Mouse (Mus musculus) kidney, adult 8-10 months (tissue): ENCODE results near the gene Tm4sf4.

ENCODE experiments used
- DNase-seq, 2 experiments: peaks; one replicate each; pipeline ENCODE4 v3.0.0; 2022

The Tm4sf4 gene

DNA sequence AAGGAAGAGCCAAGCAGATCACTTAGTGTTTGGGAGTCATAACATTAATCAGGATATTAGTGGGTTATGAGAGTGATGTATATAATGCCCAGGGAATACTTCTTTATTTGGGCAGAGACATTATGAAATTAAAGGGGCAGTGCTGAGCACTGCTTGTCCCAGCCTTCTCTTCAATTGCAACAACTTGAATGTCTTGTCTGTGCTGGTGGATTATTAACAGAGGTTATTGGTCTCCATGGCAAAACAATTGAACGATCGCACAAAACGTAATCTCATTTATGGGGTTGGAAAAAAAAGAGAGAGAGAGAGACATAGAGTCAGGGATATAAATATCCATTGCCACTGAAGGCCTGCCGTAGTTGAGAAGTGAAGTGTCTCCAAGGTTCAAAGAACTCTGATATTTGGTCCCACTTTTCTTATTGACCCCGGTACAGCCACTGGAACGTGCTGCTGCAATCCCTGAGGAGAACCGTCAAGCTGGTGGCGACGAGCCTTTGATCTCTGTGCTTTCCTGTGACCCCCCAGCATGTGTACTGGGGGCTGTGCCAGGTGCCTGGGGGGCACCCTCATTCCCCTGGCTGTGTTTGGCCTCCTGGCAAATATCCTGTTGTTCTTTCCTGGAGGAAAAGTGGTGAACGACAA lies at the start of gene Tm4sf4:
TSS of gene Tm4sf4 (plus strand) at position 226 of the 642 bp plus-strand sequence.
- no peak for DNase-seq

DNA sequence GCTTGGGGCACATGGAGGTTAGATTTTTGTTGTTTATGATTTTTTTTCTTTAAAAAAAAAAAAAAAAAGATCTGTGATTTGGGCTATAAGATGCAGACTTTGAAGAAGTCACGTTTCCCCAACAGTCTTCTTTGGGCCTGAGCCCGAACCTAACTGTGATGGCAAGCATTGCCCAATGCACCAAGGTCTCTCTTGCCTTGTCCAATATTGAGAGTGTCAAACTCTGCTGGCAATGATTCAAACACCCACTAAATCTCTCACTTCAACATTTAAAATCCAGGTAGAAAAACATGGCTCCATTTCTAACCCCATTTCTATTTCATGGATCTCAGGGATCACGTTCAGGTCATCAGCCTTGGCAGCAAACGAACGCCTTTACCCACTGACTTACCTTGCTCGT lies 38.7 kb upstream of the Tm4sf4 start:
- DNase-seq: no peak

DNA sequence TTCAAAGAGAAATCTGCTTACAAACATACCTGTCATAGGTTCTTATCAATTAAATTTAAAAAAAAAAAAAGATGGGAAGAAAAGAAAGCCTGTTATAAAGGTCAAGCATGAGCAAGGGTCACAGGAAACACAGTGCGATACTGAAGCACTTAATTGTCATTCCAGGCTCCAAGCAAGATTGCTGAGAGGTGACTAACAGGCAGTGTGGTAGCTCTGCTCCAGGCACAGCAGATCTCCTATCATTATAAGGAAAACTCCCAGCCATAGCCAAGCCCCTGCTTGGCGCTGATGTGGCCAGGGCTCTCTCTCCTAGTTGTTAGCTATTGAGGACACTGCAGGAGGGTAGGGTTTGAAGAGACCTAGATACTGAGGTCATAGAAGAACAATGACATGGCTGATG lies 38.2 kb upstream of the Tm4sf4 start:
- no peak for DNase-seq

DNA sequence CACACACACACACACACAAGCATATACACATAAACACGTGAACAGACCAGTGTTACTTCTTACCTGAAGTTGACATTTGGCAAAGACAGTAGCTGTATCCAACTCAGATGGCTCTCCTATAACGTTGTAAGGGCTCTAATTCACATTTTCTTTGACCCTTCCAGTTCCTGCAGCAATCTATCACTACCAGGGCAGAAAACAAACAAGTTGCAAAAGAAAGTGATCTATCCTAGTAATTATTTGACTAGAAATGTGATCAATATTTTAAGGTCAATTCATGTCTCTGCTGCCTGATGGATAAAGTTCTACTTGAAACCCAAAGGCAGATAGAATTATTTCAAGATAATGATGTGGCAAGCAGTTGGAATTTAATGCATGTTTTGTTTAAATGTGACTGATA lies 37.5 kb upstream of the Tm4sf4 start:
- no peak for DNase-seq

DNA sequence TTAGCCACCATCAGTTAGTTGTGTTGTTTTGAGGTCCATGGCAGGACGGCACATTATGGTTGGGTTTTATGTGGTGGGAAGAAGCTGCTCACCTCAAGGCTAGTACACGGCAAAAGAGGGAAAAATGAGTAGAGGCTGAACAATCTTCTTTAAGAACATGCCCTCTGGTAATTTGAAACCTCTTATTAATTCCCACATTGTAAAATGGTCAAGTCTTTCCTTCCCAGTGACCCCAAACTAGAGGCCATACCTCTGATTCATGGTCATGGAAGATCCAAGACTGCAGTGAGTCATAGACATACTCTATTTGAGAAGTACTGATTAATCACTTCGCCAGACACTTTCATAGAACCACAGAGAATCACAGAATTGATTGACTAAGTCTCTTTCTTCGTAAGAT lies 13.6 kb upstream of the Tm4sf4 start:
- no peak for DNase-seq

DNA sequence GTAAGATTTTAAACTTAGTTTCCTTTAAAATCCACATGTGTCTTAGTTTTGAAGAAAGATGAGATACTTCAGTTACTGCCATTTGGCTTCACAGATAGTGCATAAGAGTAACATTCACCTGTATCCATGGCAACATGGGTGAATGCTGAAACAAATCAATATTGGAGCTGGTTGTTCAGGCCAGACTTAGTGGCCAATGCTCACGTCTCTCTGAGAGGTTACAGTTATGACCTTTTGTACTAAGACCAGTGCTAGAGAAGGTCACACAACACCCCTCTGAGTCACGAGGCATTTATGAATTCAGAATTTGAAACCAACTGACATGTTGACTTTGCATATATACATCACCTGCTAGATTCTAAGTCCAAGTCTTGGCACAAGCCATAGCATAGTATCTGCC lies 4.9 kb upstream of the Tm4sf4 start:
- no peak for DNase-seq

DNA sequence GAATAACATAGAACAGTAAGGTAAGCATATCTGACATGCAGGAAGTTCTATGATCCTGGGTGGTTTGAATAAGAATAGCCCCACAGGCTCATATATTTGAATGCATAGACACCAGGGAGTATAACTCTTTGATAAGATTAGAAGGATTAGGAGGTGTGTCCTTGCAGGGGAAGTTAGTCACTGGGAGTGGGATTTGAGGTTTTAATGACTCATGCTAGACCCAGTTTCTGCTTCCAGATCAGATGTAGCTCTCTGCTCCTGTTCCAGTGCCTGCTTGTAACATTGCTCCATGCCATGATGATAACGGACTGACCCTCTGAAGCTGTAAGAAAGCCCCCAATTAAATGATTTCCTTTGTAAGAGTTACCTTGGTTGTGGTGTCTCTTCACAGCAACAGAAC lies 4.5 kb upstream of the Tm4sf4 start:
- no peak for DNase-seq

DNA sequence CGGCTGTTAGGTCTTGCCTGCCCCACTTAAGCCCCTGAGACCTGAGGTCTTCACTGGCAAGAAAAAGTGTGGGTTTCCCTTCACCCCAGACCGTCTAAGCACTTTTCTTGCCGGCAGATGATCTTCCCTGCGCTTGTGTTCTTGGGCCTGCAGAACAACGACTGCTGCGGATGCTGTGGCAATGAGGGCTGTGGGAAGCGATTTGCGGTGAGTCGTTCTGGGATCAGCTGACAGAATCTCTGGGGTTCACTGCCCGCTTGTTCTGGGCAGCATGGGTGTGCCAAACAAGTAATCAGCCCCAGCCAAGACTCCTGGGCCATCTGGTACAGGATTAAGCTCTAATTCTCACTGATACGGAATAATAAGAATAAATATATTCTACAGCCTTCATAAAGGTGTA lies 1.2 kb downstream of the Tm4sf4 start:
- no peak for DNase-seq

DNA sequence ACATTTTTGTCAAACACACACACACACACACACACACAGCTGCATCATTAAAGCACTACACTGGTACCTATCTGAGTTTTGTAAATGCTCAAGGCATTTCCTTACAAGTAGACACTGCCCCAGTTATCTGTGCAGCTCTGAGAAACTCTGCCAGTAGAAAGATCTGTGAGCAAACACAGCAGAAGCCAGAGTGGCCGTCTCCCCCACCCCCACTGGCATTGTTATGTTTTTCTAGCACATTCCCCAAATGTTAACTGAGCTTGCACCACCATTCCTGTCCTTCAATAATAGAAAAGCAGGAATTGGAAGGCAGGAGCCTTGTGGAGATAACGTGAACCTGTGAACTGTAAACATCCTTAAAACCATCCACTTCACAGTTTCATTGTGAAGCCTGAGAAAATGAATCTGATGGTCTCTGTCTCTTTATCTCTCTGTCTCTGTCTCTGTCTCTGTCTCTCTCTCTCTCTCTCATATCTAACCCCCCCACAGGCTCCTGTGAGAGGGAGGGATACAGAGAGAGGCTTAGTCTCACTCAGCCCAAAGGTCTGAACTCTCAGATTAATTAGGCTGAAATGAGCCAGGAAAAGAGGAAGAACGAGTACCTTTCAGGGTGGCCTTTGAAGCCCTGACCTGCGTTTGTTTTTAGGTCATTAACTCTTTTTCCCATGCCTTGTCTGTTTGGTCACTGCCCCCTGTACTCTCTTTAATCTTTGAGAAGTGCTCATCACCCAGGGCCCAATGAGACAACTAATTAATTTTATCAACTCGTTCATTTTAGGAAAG lies 3.8 kb downstream of the Tm4sf4 start:
- no peak for DNase-seq

DNA sequence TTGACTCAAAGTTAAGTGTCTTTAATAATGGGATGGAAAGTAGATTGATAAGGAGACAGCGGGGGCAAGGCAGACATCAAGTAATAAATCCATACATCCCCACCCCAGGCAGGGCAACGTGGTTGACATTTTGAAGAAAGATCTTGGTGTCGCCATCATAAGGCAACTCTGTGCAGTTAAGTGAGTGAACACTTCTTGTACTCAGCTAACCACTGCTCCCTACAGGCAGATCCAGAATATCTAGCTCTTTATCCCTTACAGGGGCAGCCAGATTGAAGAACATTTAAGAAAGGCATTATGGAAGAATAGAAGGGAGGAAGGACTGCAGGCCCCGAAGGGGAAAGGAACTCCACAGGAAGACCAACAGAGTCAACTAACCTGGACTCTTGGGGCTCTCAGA lies 4.4 kb downstream of the Tm4sf4 start:
- peak in 1 of 2 experiments; percentile 35 for DNase-seq

DNA sequence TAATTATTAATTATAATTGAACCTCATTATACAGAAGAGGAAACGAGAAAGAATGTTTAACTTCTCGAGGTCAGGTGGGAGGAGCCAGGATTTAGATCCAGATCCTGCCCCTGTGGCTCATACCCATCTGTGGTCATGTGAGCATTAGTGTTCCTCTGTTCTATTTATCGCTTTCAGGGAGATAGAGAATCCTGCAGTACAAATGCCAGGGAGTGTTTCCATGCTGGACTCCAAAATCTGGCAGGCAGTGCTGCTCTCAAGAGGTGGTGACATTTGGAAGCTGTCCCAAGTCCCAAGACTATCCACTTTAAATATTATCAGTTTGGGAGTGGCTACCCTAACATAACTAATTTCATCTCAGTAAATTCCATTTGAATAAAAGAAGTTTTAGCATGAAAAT lies 6.6 kb downstream of the Tm4sf4 start:
- no peak for DNase-seq

DNA sequence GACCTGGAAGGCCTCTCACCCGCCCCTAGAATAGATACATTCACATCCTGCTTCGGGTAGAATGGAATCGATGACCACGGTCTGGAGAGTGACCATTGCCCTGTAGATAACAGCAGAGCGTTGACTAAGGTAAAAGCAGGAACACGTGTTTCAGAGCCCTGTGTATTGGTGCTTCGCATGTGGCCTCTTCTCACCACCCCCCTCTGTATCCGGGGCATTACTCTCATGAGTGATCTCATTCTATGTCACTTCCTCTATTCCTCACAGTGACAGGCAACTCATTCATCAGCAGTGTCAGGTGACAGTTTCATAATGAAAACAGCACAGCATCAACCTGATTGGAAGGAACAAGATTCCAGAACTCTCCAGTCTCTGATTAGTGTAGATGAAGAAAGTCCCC lies 10.2 kb downstream of the Tm4sf4 start:
- DNase-seq: no peak

DNA sequence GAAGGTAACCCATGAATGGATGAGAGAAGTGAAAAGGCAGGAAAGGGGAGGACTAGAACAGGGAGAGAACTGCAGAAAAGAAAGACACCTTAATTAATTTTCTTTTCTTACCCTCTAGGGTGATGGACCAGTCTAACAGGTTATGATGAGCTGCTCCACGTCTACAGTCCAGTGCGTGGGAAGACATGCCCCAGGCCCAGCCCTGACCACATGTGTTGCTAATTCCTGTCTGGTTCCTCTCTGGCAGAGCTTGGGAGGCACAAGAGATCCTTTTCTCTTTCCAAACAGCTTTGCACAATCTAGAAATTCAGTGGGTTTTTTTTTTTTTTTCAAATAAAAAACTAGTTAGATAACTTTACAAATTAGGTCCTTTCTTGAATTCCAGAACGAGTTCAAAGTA lies 15.8 kb downstream of the Tm4sf4 start:
- DNase-seq: no peak

DNA sequence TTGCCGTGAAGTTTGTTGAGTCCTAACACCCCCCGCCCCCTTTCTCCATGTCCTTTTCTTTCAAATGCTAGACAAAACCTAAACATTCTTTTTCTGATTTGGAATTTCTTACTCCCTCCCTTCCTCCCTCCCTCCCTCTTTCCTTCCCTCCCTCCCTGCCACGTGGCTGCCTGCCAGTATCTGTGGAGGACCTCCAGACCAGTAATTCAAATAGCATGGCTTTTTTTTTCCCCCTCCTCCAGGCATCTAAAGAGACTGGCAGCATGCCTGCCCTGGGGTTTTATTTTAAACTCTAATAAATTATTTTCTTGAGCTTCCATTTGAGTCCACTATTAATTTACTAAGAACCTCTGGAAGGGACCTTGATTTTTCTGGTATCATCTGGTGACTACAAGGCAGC lies 20.6 kb downstream of the Tm4sf4 start:
- DNase-seq: peak; percentile 40 to 65

DNA sequence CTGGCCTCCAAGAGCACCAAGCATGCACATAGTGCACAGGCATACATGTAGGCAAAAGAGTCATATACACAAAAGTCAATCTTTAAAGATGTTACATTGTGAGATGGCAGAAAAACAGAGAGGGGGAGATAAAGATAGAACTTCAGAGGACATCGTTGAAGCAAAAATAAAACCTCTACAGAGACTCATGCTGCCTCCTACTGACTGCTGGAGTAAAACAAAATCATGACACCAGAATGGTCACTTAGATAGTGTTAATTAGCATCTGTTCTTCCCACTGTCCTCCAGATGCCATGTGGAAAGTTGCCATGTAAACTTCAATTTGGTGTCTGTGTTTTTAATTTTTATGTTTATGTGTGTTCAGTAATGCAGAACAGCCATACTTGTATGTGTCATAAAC lies 22.8 kb downstream of the Tm4sf4 start:
- DNase-seq: no peak

DNA sequence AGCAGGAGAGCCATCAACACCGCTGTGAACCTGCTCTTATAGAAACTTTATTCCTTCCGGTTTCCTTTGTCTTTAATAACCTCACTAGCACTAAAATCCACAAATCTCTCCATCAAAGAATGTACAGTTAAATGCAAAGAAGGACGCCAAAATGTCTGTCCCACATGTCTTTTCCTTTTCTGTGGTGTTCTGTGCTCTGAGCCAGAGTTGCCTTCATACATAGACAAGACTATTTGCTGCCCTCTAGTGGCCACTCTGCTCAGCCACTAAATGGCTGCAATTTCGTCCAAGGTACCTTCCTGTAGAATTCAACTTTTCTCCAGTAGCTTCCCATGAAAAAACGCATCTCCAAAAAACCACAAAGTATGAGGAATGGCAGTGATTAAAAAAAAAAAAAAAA lies 23.3 kb downstream of the Tm4sf4 start:
- peak; percentile 54 to 79 for DNase-seq

DNA sequence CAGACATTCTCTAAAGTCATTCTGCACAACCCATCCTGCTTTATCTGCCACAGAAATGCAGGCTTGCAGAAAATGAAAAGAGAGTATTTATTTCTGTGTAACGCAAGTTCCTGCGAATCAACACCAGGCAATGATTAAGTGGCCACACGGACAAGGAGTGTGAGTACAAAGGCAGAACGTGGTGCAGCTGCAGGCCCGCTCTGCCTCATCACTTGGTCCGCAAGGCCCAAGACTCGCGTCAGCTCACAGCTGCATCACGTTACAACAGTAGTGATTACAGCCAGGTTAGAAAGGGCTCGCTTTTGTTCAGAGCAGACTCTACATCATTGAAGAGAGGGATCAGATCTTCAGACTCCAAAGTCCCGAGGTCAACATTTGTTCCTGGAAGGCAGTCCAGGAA lies 33.5 kb downstream of the Tm4sf4 start:
- DNase-seq: no peak

DNA sequence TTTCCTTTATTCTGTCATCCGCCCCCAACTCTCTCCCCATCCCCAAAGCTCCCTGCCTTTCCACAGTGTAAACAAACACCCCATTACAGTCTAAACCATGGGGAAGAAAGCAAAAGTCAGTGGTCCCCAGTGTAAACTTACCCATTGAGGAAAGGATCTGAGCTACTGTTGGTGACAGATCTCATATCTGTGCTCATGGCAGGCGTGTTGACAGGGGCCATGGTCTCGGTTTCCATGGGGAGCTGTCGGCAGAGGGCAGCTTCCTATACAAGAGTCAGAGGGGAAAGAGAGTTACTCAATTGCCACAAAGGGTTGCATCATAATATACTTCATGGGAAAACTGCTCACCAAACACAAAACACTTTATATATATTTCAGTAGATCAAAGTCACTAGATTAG lies 38.2 kb downstream of the Tm4sf4 start:
- no peak for DNase-seq

DNA sequence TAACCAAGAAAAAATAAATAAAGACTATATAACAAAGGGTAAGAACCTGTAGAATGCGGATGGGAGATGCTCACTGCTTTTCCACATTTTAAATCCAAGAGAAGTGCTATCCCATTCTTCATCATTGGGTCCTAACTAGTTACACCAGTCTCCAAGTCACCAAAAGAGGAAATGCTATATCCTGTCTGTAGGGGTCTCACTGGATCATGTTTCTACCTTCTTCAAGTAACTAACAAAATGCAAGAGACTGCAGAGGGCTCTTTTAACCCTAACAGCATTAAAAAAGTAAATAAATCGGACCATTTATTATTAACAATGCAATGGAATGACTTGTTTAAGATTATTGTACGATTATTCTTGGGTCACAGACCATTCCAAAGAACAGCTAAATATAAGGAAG lies 41.2 kb downstream of the Tm4sf4 start:
- no peak for DNase-seq

DNA sequence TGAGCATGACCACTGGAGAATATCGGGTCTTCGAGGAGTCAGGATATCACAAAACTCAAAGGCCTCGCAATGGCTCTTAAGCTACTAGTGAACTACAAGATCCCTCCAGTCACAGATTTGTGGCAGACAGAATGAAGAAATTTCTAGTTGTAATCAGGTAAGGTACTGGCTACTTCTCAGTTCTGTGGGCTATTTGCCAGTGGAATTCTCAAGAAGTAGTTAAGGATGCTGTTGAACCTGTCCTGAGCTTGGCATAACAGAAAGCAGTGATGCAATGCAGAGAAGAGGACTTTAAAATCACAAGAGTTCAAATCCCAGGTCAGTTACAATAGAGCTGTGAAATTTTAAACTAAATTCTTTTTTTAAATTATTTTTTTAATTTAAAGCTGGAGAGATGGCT lies 44.2 kb downstream of the Tm4sf4 start:
- no peak for DNase-seq

DNA sequence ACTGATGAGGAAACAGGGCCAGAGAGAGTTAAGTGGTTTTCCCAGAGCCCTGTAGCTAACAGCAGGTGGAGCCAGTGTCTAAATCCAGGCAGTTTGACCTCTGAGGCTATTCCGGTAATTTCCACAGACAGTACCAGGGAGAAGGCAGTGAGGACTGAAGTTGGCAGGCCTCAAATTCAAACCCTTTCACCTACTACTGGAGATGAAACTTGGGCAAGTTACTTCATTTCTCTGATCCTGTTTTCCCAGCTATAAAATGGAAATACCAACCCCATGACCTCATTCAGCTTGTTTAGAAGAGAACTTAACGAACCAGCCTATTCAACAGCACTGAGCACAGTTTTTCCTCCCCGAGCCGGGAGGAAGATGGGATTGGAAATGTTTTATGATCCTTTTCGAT lies 45.2 kb downstream of the Tm4sf4 start:
- peak; percentile 61 to 75 for DNase-seq

DNA sequence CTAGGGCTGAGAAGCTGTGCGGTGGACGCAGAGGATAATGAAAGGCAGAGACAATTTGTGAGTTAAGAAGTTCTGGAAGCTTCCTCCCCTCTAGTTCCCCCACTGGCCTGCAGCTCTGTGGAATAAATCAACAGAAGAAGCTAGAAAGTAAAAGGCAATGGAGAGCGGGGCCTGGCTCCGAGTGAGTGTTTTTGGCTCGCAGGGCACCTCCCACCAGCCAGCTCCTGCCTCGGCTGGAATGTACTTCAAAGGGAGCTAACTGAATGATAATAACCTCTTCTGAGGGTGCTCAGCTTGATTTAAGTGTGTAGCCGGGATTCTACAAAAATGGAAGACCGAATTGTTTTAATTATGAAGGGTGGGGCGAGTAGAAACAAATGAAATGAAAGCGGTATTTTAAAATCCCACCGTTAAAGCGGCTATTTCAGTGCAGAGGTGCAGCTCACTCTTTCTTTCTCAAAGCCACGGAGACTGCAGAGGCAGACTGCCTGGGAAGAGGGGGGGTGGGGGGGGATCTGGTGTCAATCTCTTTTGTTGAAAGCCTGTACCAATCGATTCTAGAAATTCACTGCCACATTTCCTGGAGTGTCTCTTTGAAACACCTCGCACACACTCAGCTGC lies 46.0 kb downstream of the Tm4sf4 start:
- peak in 1 of 2 experiments; percentile 18 for DNase-seq

DNA sequence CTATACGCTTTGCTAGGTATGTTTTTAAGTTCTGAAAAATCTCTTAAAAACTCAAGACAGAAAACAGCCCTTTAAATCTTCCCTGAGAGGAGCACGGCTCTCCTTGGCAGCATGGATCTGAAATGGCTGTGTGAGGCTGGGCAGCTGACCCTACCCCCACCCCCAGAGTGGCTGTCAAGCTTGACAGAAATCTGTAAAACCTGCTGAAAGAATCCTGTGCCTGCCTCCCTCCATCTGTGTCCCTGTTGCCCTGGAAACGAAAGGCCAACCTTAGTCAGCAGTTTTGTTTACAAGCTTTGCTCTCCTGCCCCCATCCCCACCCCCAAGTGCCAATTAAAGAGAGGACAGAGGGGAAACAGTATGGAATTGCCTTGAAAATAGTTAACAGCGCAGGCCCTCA lies 47.3 kb downstream of the Tm4sf4 start:
- peak; percentile 37 to 38 for DNase-seq

DNA sequence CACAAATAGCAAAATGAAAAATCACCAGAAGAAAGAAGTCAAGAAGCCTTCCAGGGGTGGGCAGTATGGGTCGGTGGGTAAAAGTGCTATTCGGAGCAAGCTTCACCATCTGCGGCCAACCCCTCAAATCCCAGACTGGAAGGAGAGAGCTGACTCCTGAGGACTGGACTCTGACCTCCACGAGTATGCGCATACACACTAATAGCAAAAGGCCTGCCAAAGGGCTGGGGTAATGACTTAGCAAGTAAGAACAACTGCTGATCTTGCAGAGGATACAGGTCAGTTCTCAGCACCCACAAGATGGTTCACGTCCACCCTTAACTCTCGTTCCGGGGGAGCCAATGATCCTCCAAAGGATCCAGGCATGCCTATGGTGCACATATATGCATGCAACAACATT lies 49.3 kb downstream of the Tm4sf4 start:
- peak; percentile 79 to 80 for DNase-seq
